Mouse (Mus musculus) G1E (cell line): ENCODE results near the gene Meltf. TPM values are rescaled to one million over a fixed set of nuclear protein-coding genes. Genes with fewer than 3 reads are reported as not detected.

Source experiments
- ATAC-seq: 2 replicates; pipeline ENCODE4 v1.8.0; 2016; ENCODE audit warnings: mild to moderate bottlenecking; ENCODE audit not compliant: insufficient number of reproducible peaks, poor library complexity, low FRiP score, severe bottlenecking; ENCODE audit errors: extremely low read depth
- DNase-seq: peaks from one replicate; pipeline ENCODE4 v3.0.0; 2012; ENCODE audit warnings: low spot score
- H3K27me3 ChIP-seq: 2 replicates; pipeline ENCODE4 v1.6.1; 2012; ENCODE audit warnings: mild to moderate bottlenecking, low read length, inconsistent platforms; ENCODE audit not compliant: insufficient read depth
- H3K36me3 ChIP-seq: replicated peaks from 2 replicates; pipeline ENCODE3; 2012; ENCODE audit warnings: mild to moderate bottlenecking, inconsistent platforms
- H3K4me1 ChIP-seq: 2 replicates; pipeline ENCODE4 v1.6.1; 2012; ENCODE audit warnings: low read depth, low read length, inconsistent platforms, mixed read lengths; ENCODE audit not compliant: insufficient read depth
- H3K4me3 ChIP-seq: 2 replicates; pipeline ENCODE4 v1.5.1; 2012; ENCODE audit warnings: low read depth, mild to moderate bottlenecking, inconsistent platforms, low read length, moderate library complexity, mixed read lengths
- H3K9me3 ChIP-seq: replicated peaks from 2 replicates; pipeline ENCODE4 v1.6.1; 2012; ENCODE audit warnings: inconsistent platforms
- CTCF ChIP-seq: IDR thresholded peaks from 2 replicates; pipeline ENCODE4 v1.5.1; 2012; ENCODE audit warnings: low read depth, low read length, inconsistent platforms, mixed read lengths
- GATA1 ChIP-seq: IDR thresholded peaks from 2 replicates; pipeline ENCODE4 v1.6.1; 2012; ENCODE audit warnings: borderline replicate concordance, low read length, inconsistent platforms, mixed read lengths
- GATA2 ChIP-seq: IDR thresholded peaks from 2 replicates; pipeline ENCODE4 v1.6.1; 2012; ENCODE audit warnings: low read depth, low read length, inconsistent platforms, borderline replicate concordance
- POLR2AphosphoS5 ChIP-seq: IDR thresholded peaks from 2 replicates; pipeline ENCODE4 v1.6.1; 2012; ENCODE audit warnings: low read depth, low read length, inconsistent platforms; ENCODE audit not compliant: insufficient replicate concordance
- TAL1 ChIP-seq: conservative IDR thresholded peaks from 2 replicates; pipeline ENCODE4 v1.6.1; 2012; ENCODE audit warnings: low read depth, low read length, inconsistent platforms, mixed read lengths
- polyA plus RNA-seq: library from polyadenylated mRNA; stranded (reverse); fragments of >175 nt; gene quantifications from 2 replicates; pipeline ENCODE4 v1.2.3, GENCODE M21; 2012
- total RNA-seq, 2 experiments: library from RNA; stranded (forward) in 1 of 2; stranded (reverse) in 1 of 2; fragments of 200-1000 nt in 1 of 2; fragments of >200 nt in 1 of 2; fragmentation: Nextera tagmentation in 1 of 2; gene quantifications; 2 replicates each; pipeline ENCODE4 v1.2.3; 2014 to 2017

Gene Meltf
- total and polyA plus RNA-seq, 3 experiments = 0.05 TPM; not detected in 2

- peak overlapping the region; percentile 42; the same call in 1 of the 2 replicates for H3K4me3 ChIP-seq
- peaks cover 53% of the 10 kb centered on the region for H3K27me3 ChIP-seq
- peaks cover 11% of the 10 kb centered on the region for H3K4me1 ChIP-seq
These were observed 54.5 kb downstream of the Meltf start for GRCm38 (mm10) chr16:31932840-31933697.

DNA sequence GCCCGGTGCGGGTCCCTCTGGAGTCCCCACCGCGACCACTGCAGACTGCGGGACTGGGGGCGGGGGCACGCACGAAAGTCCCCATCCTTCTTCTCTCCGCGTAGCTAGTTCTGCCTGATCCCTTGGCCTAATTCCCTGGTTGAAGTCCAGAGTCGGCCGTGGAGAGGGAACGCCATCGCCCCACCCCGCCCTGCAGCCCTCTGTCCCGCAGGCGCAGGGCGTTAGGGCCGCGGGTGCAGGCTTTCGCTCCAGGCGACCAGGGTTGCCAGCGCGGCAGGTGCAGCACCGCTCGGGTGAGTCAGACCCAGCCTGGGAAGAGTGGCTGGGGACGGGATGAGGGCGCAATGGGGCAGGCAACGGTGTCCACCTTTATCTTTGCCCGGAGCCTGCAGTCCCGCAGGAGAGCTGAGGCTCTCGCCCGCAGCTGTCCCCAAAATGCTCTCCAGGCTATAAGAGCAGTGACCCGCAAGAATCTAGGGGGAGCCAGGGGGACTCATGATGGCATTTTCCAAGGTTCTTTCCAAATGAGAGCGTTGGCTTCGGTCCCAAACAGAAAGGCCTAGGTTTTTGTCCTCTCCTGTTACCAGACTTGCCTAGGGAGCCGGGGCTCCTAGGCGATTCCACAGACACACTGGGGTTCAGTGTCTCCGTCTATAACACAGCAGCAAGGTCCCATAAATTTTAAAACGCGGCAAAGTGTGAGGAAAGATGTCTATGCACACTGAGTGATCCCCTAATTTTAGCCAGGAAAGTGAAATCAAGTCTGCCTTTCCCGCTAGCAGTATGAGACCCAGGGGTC, 55.3 kb downstream of the Meltf start, which contains the start of gene Pigz:
Gene Pigz, plus strand, starts transcription at position 101 of the 799 bp plus-strand sequence.
- no peak for TF ChIP-seq POLR2AphosphoS5
- TF ChIP-seq TAL1 = no peak
- TF ChIP-seq CTCF = no peak
- TF ChIP-seq GATA2 = no peak
- TF ChIP-seq GATA1 = no peak
- Histone ChIP-seq H3K4me3 (peak within 1 kb of the TSS; percentile 42; the same call in 1 of the 2 replicates), H3K36me3 (no peaks in the 10 kb centered on the region), H3K4me1 (peaks cover 9% of the 10 kb centered on the region), H3K9me3 (no peaks in the 10 kb centered on the region), H3K27me3 (peaks cover 49% of the 10 kb centered on the region)
- no peak for DNase-seq
- ATAC-seq = no peak

More at GRCm38 (mm10) chr16:31932840-31933697, 54.5 kb downstream of the Meltf start:
- DNase-seq (peak; percentile 45), ATAC-seq (no peak)
- Histone ChIP-seq H3K9me3 (no peaks in the 10 kb centered on the region), H3K36me3 (no peaks in the 10 kb centered on the region)
- TF ChIP-seq POLR2AphosphoS5 = no peak
- TF ChIP-seq GATA2 = no peak
- no peak for TF ChIP-seq TAL1
- no peak for TF ChIP-seq GATA1
- no peak for TF ChIP-seq CTCF

- H3K4me1 ChIP-seq = peaks cover 9% of the 10 kb centered on the region
- ATAC-seq (no peak), DNase-seq (no peak)
- TF ChIP-seq POLR2AphosphoS5 (no peak), CTCF (no peak), TAL1 (no peak), GATA2 (no peak), GATA1 (no peak)
- no peak overlapping the region for H3K4me3 ChIP-seq
- H3K36me3 ChIP-seq = no peaks in the 10 kb centered on the region
- H3K9me3 ChIP-seq = no peaks in the 10 kb centered on the region
- H3K27me3 ChIP-seq = peaks cover 47% of the 10 kb centered on the region
These were observed 56.0 kb downstream of the Meltf start for GRCm38 (mm10) chr16:31934550-31935010.

GRCm38 (mm10) chr16:31935091-31935979, 56.7 kb downstream of the Meltf start:
- TF ChIP-seq GATA2 (no peak), CTCF (no peak), TAL1 (no peak), GATA1 (no peak), POLR2AphosphoS5 (no peak)
- no peaks in the 10 kb centered on the region for H3K36me3 ChIP-seq
- peaks cover 13% of the 10 kb centered on the region for H3K4me1 ChIP-seq
- H3K27me3 ChIP-seq = peaks cover 39% of the 10 kb centered on the region
- H3K9me3 ChIP-seq = no peaks in the 10 kb centered on the region
- DNase-seq (no peak), ATAC-seq (no peak)
- H3K4me3 ChIP-seq = no peak overlapping the region

- ATAC-seq (no peak), DNase-seq (no peak)
- no peak for TF ChIP-seq TAL1
- no peak for TF ChIP-seq POLR2AphosphoS5
- no peak for TF ChIP-seq GATA1
- no peak for TF ChIP-seq GATA2
- TF ChIP-seq CTCF = no peak
- no peaks in the 10 kb centered on the region for H3K9me3 ChIP-seq
- H3K36me3 ChIP-seq = no peaks in the 10 kb centered on the region
- H3K4me3 ChIP-seq = no peak overlapping the region
- H3K4me1 ChIP-seq = peaks cover 21% of the 10 kb centered on the region
- H3K27me3 ChIP-seq = peaks cover 29% of the 10 kb centered on the region
These were observed 58.0 kb downstream of the Meltf start for GRCm38 (mm10) chr16:31936568-31936967.
